Mouse (Mus musculus): ENCODE measurements around the gene 1700088E04Rik.

DNA sequence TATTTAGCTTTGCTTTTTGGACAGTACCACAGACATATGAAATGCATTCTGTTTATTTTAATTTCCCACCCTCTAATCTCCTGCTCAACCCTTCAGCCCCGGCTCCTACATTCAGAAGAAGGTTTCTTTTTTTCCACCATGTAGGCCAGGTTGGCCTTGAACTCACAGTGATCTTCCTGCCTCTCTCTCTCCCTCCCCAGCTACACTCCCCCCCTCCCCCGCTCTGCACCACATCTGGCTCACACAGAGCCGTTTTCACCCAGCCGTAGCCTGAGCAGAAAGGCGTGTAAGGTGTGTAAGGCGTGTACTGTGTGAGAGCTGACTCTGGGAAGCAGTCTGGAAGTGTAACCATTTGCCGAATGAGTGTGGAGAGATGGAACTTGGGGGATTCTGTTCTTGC, 11.7 kb downstream of the 1700088E04Rik start:
- TF ChIP-seq POLR2A (IDR thresholded peaks at IDR 0.05; ENCODE audit: borderline replicate concordance, low read depth, low read length): no peak
- no peak for TF ChIP-seq CTCF (IDR thresholded peaks at IDR 0.05; ENCODE audit: low read depth, low read length)

All from bone marrow macrophage, adult 2 months (primary cell).